Mouse (Mus musculus) right cerebral cortex, postnatal 25 days (tissue): ENCODE data around the gene N4bp3.

Experiments used
- DNase-seq: peaks from one replicate; pipeline ENCODE4 v3.0.0; 2022

The N4bp3 gene

DNA sequence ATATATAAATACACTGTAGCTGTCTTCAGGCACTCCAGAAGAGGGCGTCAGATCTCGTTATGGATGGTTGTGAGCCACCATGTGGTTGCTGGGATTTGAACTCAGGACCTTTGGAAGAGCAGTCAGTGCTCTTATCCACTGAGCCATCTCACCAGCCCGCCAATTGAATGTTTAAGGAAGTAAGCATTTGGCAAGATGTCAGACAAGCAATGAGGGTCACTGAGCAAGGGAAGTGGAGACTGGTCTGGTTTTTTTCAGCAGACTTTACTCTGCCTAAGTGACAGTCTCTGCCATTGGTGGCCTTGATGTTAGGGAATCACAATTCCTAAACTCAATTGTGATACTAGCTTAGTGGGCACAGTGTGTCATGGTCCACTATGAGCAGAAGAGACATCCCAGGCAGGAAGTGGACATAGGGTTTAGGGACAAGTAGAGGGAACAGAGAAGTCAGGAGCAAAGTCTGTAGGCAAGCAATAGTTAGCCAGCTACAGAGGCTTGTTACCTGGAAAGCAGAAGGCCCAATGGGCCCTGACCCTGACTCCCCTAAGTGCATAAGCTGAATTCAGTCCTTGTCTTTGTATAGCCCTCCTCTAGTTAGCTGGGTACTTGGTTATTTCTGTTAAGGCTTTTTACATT lies 55.8 kb downstream of the N4bp3 start:
- no peak for DNase-seq

DNA sequence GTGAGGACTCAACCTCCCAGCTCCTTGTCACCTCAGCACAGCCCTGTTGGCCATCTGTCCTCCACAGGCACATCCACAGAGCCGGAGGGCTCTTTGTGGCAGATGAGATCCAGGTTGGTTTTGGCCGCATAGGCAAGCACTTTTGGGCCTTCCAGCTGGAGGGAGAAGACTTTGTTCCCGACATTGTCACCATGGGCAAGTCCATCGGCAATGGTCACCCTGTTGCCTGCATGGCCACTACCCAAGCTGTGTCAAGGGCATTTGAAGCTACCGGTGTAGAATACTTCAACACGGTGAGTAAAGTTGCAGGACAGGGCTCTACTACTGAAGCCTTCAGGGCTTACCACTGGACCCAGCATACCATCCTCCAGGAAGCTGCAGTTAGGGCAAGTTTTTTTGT lies 56.8 kb downstream of the N4bp3 start:
- no peak for DNase-seq

DNA sequence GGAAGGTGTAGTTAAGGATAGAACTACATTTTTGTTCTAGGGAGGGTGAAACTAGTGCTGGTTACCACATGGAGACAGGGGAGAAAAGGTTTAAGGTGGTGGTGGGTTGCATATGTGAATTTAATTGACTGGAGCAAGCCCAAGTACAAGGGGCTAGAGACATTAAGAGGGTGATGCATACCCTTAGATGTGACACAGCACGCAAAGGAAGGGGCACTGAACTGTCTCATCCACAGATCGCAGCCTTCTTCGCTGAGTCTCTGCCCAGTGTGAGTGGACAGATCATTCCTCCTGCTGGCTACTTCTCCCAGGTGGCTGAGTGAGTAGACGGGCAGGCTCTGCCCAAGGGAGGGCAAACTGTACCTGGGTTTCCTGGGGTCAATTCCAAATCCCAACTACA lies 57.3 kb downstream of the N4bp3 start:
- DNase-seq: no peak
